Mouse (Mus musculus): ENCODE data around the gene Prss53. TPM values are rescaled to one million over a fixed set of nuclear protein-coding genes. Genes with fewer than 3 reads are reported as not detected.

The Prss53 gene
- total and polyA plus RNA-seq, 3 experiments = 0.38 to 0.76 TPM; not detected in 1

DNA sequence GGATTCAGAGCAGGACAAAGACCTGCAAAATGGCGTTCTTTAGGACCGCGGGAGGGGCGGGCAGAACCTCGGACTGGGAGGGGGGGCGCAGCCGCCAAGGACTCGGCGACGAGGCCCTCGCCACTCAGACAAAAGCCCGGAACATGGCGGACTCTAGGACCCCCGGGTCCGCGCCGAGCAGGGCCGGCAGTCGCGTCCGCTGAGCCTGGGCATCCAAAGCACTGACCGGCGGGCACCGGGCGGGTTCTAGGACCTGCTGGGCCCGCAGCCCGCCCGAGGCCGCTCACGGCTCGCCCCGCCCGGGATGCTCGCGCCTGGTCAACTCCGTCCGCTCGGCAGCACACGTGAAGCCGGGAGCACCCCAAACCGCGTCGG, 15.2 kb downstream of the Prss53 start:
- peaks cover 23% of the 10 kb centered on the region for H3K9me3 ChIP-seq (replicated peaks)
- peaks cover 67% of the 10 kb centered on the region for H3K4me1 ChIP-seq (ENCODE audit: insufficient read depth, low read depth, low read length)
- H3K4me3 ChIP-seq (ENCODE audit: low read depth, low read length) = peak overlapping the region; percentile 92
- H3K36me3 ChIP-seq (replicated peaks) = peaks cover 62% of the 10 kb centered on the region
- DNase-seq (ENCODE audit: low spot score) = peak; percentile 87
- no peaks in the 10 kb centered on the region for H3K27me3 ChIP-seq (ENCODE audit: insufficient read depth, low read length)
- ATAC-seq (ENCODE audit: extremely low read depth, insufficient number of reproducible peaks, low FRiP score, poor library complexity, severe bottlenecking) = 0 out of 2 replicates have a peak, but pooled peaks have one; percentile 37
- TF ChIP-seq CTCF (IDR thresholded peaks at IDR 0.05; ENCODE audit: low read depth, low read length) (no peak), TAL1 (conservative IDR thresholded peaks at IDR 0.05; ENCODE audit: low read depth, low read length) (no peak), POLR2AphosphoS5 (IDR thresholded peaks at IDR 0.05; ENCODE audit: insufficient replicate concordance, low read depth, low read length) (no peak)

DNA sequence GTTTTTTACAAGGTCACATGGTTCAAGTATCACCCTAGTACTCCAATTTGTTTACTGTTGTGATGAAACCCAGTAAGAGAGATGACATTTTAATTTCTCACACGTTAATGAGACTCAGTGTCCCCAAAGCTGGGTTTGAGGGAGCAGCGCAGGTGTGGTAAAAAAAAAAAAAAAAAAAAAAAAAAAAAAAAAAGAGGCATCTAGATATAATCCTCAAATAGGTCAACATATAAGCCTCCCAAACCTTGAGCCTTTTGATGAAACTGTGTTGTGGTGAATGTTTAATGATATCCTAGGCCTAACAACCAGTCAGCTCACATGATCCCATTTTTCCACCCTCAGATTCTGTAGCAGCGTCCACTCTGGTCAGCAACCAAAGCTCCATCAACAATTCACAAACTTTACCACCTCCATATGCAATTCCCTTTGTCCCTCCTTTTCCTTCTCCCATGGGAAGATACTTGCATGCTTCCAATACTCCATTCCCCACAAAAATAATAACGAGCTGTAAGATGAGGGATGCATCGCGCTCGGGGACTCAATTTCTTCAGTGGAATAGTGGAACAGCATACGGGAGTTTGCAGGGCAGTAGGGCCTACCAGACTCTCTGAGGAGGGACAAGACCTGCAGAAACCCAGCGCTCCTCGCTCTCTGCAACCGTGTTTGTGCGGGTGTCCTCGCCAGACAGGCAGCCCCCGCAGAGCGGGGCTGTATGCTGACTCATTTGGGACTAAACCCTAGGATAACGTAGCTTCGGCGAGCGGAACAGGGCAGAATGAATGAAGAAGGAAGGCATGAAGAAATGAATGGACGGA, 15.8 kb downstream of the Prss53 start:
- peaks cover 62% of the 10 kb centered on the region for H3K36me3 ChIP-seq (replicated peaks)
- DNase-seq (ENCODE audit: low spot score) = no peak

GRCm38 (mm10) chr7:127870136-127870821, 20.5 kb downstream of the Prss53 start:
- H3K27me3 ChIP-seq (ENCODE audit: insufficient read depth, low read length) = peaks cover 3% of the 10 kb centered on the region; the same call in 1 of the 2 replicates
- no peak for ATAC-seq (ENCODE audit: extremely low read depth, insufficient number of reproducible peaks, low FRiP score, poor library complexity, severe bottlenecking)
- DNase-seq (ENCODE audit: low spot score) = no peak
- no peaks in the 10 kb centered on the region for H3K9me3 ChIP-seq (replicated peaks)
- no peak for TF ChIP-seq GATA2 (IDR thresholded peaks at IDR 0.05; ENCODE audit: borderline replicate concordance, low read depth, low read length)
- peaks cover 84% of the 10 kb centered on the region for H3K36me3 ChIP-seq (replicated peaks)
- H3K4me1 ChIP-seq (ENCODE audit: insufficient read depth, low read depth, low read length) = peaks cover 57% of the 10 kb centered on the region
- no peak overlapping the region for H3K4me3 ChIP-seq (ENCODE audit: low read depth, low read length)

More for the DNA sequence above, 15.8 kb downstream of the Prss53 start:
- H3K4me1 ChIP-seq (ENCODE audit: insufficient read depth, low read depth, low read length) = peaks cover 69% of the 10 kb centered on the region
- H3K27me3 ChIP-seq (ENCODE audit: insufficient read depth, low read length) = no peaks in the 10 kb centered on the region
- H3K4me3 ChIP-seq (ENCODE audit: low read depth, low read length) = peak overlapping the region; percentile 92
- no peak for ATAC-seq (ENCODE audit: extremely low read depth, insufficient number of reproducible peaks, low FRiP score, poor library complexity, severe bottlenecking)
- H3K9me3 ChIP-seq (replicated peaks) = peaks cover 17% of the 10 kb centered on the region
- TF ChIP-seq GATA2 (IDR thresholded peaks at IDR 0.05; ENCODE audit: borderline replicate concordance, low read depth, low read length) (no peak), CTCF (IDR thresholded peaks at IDR 0.05; ENCODE audit: low read depth, low read length) (no peak), TAL1 (conservative IDR thresholded peaks at IDR 0.05; ENCODE audit: low read depth, low read length) (no peak), POLR2AphosphoS5 (IDR thresholded peaks at IDR 0.05; ENCODE audit: insufficient replicate concordance, low read depth, low read length) (no peak), GATA1 (IDR thresholded peaks at IDR 0.05; ENCODE audit: borderline replicate concordance, low read length) (no peak)

- no peak for TF ChIP-seq GATA2 (IDR thresholded peaks at IDR 0.05; ENCODE audit: borderline replicate concordance, low read depth, low read length)
- Histone ChIP-seq H3K27me3 (ENCODE audit: insufficient read depth, low read length) (peaks cover 3% of the 10 kb centered on the region; the same call in 1 of the 2 replicates), H3K4me3 (ENCODE audit: low read depth, low read length) (no peak overlapping the region), H3K36me3 (replicated peaks) (peaks cover 93% of the 10 kb centered on the region), H3K4me1 (ENCODE audit: insufficient read depth, low read depth, low read length) (peaks cover 47% of the 10 kb centered on the region), H3K9me3 (replicated peaks) (no peaks in the 10 kb centered on the region)
- DNase-seq (ENCODE audit: low spot score) (no peak), ATAC-seq (ENCODE audit: extremely low read depth, insufficient number of reproducible peaks, low FRiP score, poor library complexity, severe bottlenecking) (no peak)
Measured at GRCm38 (mm10) chr7:127869149-127869810, 21.5 kb downstream of the Prss53 start.

GRCm38 (mm10) chr7:127867641-127868040, 23.1 kb downstream of the Prss53 start:
- peaks cover 79% of the 10 kb centered on the region for H3K36me3 ChIP-seq (replicated peaks)
- H3K4me3 ChIP-seq (ENCODE audit: low read depth, low read length) = no peak overlapping the region
- TF ChIP-seq TAL1 (conservative IDR thresholded peaks at IDR 0.05; ENCODE audit: low read depth, low read length) (no peak), POLR2AphosphoS5 (IDR thresholded peaks at IDR 0.05; ENCODE audit: insufficient replicate concordance, low read depth, low read length) (no peak), CTCF (IDR thresholded peaks at IDR 0.05; ENCODE audit: low read depth, low read length) (no peak), GATA2 (IDR thresholded peaks at IDR 0.05; ENCODE audit: borderline replicate concordance, low read depth, low read length) (no peak), GATA1 (IDR thresholded peaks at IDR 0.05; ENCODE audit: borderline replicate concordance, low read length) (no peak)
- ATAC-seq (ENCODE audit: extremely low read depth, insufficient number of reproducible peaks, low FRiP score, poor library complexity, severe bottlenecking) (no peak), DNase-seq (ENCODE audit: low spot score) (no peak)
- peaks cover 3% of the 10 kb centered on the region; the same call in 1 of the 2 replicates for H3K27me3 ChIP-seq (ENCODE audit: insufficient read depth, low read length)
- peaks cover 32% of the 10 kb centered on the region for H3K4me1 ChIP-seq (ENCODE audit: insufficient read depth, low read depth, low read length)
- no peaks in the 10 kb centered on the region for H3K9me3 ChIP-seq (replicated peaks)

DNA sequence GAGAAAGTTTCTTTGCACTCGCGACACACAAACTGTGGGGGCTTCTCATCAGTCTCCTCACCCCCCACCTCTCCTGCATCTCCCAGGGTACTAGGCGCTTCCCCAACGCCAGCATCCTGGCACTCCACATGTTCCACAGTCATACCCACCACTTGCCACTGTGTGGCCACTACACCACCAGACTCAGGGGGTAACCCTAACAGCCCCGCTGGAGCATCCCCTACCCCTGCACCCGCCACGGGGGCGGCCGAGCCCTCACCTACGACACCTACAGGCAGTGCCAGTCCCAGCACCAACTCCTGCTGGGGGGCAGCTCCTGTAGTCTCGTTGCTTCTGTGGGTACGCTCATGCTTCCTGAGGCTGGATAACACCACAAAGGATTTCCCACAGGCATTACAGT, 24.3 kb downstream of the Prss53 start:
- no peak for ATAC-seq (ENCODE audit: extremely low read depth, insufficient number of reproducible peaks, low FRiP score, poor library complexity, severe bottlenecking)
- H3K27me3 ChIP-seq (ENCODE audit: insufficient read depth, low read length) = peaks cover 3% of the 10 kb centered on the region; the same call in 1 of the 2 replicates
- H3K36me3 ChIP-seq (replicated peaks) = peaks cover 75% of the 10 kb centered on the region
- peaks cover 23% of the 10 kb centered on the region for H3K4me1 ChIP-seq (ENCODE audit: insufficient read depth, low read depth, low read length)
- no peak for DNase-seq (ENCODE audit: low spot score)
- H3K9me3 ChIP-seq (replicated peaks) = no peaks in the 10 kb centered on the region
- TF ChIP-seq TAL1 (conservative IDR thresholded peaks at IDR 0.05; ENCODE audit: low read depth, low read length) = no peak
- TF ChIP-seq GATA2 (IDR thresholded peaks at IDR 0.05; ENCODE audit: borderline replicate concordance, low read depth, low read length) = no peak
- no peak overlapping the region for H3K4me3 ChIP-seq (ENCODE audit: low read depth, low read length)
